ENCODE assay signal across 14 mouse cellular contexts in genomic region chr1:92737600-92738197, GRCm38 (mm10).
DNase-seq lines count a peak whose midpoint lies in the region; ATAC-seq lines count a peak whose summit lies in the region.
"Had no signal": no experiment of that assay in that cellular context is flagged by ENCODE, and none has a peak within 500 bp of the region (broad histone marks: within the 10 kb centered on the region; RNA-seq: fewer than 3 reads in every experiment).

No protein-coding gene starts in this region.

- DNase-seq in ES-CJ7 (ENCODE audit: low read depth, low spot score): peak; percentile 54
- DNase-seq in embryonic facial prominence, embryonic 14.5 days (ENCODE audit: low spot score): peak; percentile 44
- DNase-seq in hindbrain, embryonic 11.5 days (ENCODE audit: low spot score): no peak
- no peak for DNase-seq in urinary bladder, postnatal 10 days (ENCODE audit: low spot score)
- DNase-seq in cerebellum, postnatal 14 days: no peak
- DNase-seq in adrenal gland, postnatal 4 days (ENCODE audit: low spot score in 2 of 2): no peak
- DNase-seq in lung, postnatal 10 days: no peak
- DNase-seq: cerebellum, adult 8-10 months; gastrocnemius, postnatal 14 days; heart, postnatal 14 days; kidney, adult 18-20 months had no signal

- no peaks in the 10 kb centered on the region for H3K9me3 ChIP-seq in embryonic facial prominence, embryonic 14.5 days (ENCODE audit: control insufficient read depth, low read length)
- no peaks in the 10 kb centered on the region for H3K9me3 ChIP-seq in hindbrain, embryonic 11.5 days (ENCODE audit: control insufficient read depth, low read length)
- no peaks in the 10 kb centered on the region for H3K9me3 ChIP-seq in midbrain, embryonic 13.5 days
- H3K9me3 ChIP-seq: liver, embryonic 12.5 days; megakaryocyte, embryonic 14.5 days had no signal

- H3K9ac ChIP-seq in embryonic facial prominence, embryonic 14.5 days (ENCODE audit: low read depth, low read length): no peak overlapping the region
- H3K9ac ChIP-seq in hindbrain, embryonic 11.5 days (ENCODE audit: low read depth, low read length): no peak overlapping the region
- no peak overlapping the region for H3K9ac ChIP-seq in midbrain, embryonic 13.5 days (replicated peaks)
- H3K9ac ChIP-seq: liver, embryonic 12.5 days had no signal

- H3K27ac ChIP-seq in embryonic facial prominence, embryonic 14.5 days (replicated peaks; ENCODE audit: low read depth, low read length): no peak overlapping the region
- no peak overlapping the region for H3K27ac ChIP-seq in hindbrain, embryonic 11.5 days (ENCODE audit: low read depth, low read length)
- H3K27ac ChIP-seq in midbrain, embryonic 13.5 days: peak overlapping the region; percentile 37
- H3K27ac ChIP-seq: liver, embryonic 12.5 days had no signal

- WGBS in embryonic facial prominence, embryonic 14.5 days: 27% methylated on average over 11 of the region's 11 CpGs
- WGBS in hindbrain, embryonic 11.5 days: 39% methylated on average over 11 of the region's 11 CpGs
- WGBS in midbrain, embryonic 13.5 days: 13% methylated on average over 11 of the region's 11 CpGs

- H3K4me2 ChIP-seq in embryonic facial prominence, embryonic 14.5 days (ENCODE audit: low read depth, low read length): no peak overlapping the region
- no peak overlapping the region for H3K4me2 ChIP-seq in hindbrain, embryonic 11.5 days (replicated peaks; ENCODE audit: low read depth, low read length)
- H3K4me2 ChIP-seq in midbrain, embryonic 13.5 days (replicated peaks): no peak overlapping the region
- H3K4me2 ChIP-seq: liver, embryonic 12.5 days had no signal

- no peaks in the 10 kb centered on the region for H3K27me3 ChIP-seq in embryonic facial prominence, embryonic 14.5 days (replicated peaks; ENCODE audit: control insufficient read depth, insufficient read depth, low read length)
- no peaks in the 10 kb centered on the region for H3K27me3 ChIP-seq in hindbrain, embryonic 11.5 days (ENCODE audit: control insufficient read depth, insufficient read depth, low read length)
- no peaks in the 10 kb centered on the region for H3K27me3 ChIP-seq in midbrain, embryonic 13.5 days

- H3K36me3 ChIP-seq in embryonic facial prominence, embryonic 14.5 days (ENCODE audit: control insufficient read depth, insufficient read depth, low read length): no peaks in the 10 kb centered on the region
- no peaks in the 10 kb centered on the region for H3K36me3 ChIP-seq in hindbrain, embryonic 11.5 days (ENCODE audit: control insufficient read depth, insufficient read depth, low read length)
- no peaks in the 10 kb centered on the region for H3K36me3 ChIP-seq in midbrain, embryonic 13.5 days
- H3K36me3 ChIP-seq: liver, embryonic 12.5 days had no signal

- no peaks in the 10 kb centered on the region for H3K4me1 ChIP-seq in embryonic facial prominence, embryonic 14.5 days (ENCODE audit: control insufficient read depth, insufficient read depth, low read length)
- H3K4me1 ChIP-seq in hindbrain, embryonic 11.5 days (replicated peaks; ENCODE audit: control insufficient read depth, insufficient read depth, low read length): no peaks in the 10 kb centered on the region
- peaks cover 36% of the 10 kb centered on the region for H3K4me1 ChIP-seq in midbrain, embryonic 13.5 days (replicated peaks)
- H3K4me1 ChIP-seq: liver, embryonic 12.5 days; megakaryocyte, embryonic 14.5 days had no signal

- H3K4me3 ChIP-seq in embryonic facial prominence, embryonic 14.5 days (ENCODE audit: low read depth, low read length): no peak overlapping the region
- H3K4me3 ChIP-seq in hindbrain, embryonic 11.5 days (ENCODE audit: low read depth, low read length): no peak overlapping the region
- H3K4me3 ChIP-seq in midbrain, embryonic 13.5 days (replicated peaks): no peak overlapping the region
- H3K4me3 ChIP-seq: liver, embryonic 12.5 days; megakaryocyte, embryonic 14.5 days had no signal

- peak; percentile 73; the same call in 1 of the 2 replicates for ATAC-seq in embryonic facial prominence, embryonic 14.5 days (ENCODE audit: low read depth)
- peak; percentile 80 for ATAC-seq in hindbrain, embryonic 11.5 days (ENCODE audit: low FRiP score)
- ATAC-seq in midbrain, embryonic 13.5 days: peak; percentile 82
- ATAC-seq: liver, embryonic 12.5 days had no signal

Comparison
In these comparisons a context has a peak if more than half of its experiments do, and no peak if none do; other contexts are left out.
1. DNase-seq: peak in ES-CJ7 (single experiment) and embryonic facial prominence, embryonic 14.5 days (single experiment); none in hindbrain, embryonic 11.5 days (single experiment), urinary bladder, postnatal 10 days (single experiment), cerebellum, postnatal 14 days (0 of 2), adrenal gland, postnatal 4 days (0 of 2) and lung, postnatal 10 days (single experiment).
2. Peak in every context shown above with its lines, with median percentiles within 50 percentile points of each other: ATAC-seq.